Mouse (Mus musculus) gastrocnemius, adult 8-10 months (tissue): ENCODE measurements around the gene Arhgef3. TPM values are rescaled to one million over a fixed set of nuclear protein-coding genes. Genes with fewer than 3 reads are reported as not detected.
A peak's percentile ranks its signal among the peaks of the same experiment; 100 is the strongest.

ENCODE experiments used
- DNase-seq, 2 experiments: peaks; one replicate each; pipeline ENCODE4 v3.0.0; 2022; ENCODE audit warnings: low spot score in 2 of 2
- microRNA-seq: library from miRNA; unstranded; fragments of <30 nt; microRNA quantifications from one replicate; pipeline ENCODE4 v1.2.0, GENCODE M21; 2022
- total RNA-seq, 4 experiments: library from RNA; stranded (reverse); gene quantifications; 2 replicates each; pipeline ENCODE4 v1.2.4; 2022

Gene Arhgef3
- total RNA-seq, 4 experiments from 2014 or later: 9.4 to 30.0 (median 18.7) TPM

- DNase-seq: no peak
These were observed 290.8 kb downstream of the Arhgef3 start for GRCm38 (mm10) chr14:27405452-27405851.

DNA sequence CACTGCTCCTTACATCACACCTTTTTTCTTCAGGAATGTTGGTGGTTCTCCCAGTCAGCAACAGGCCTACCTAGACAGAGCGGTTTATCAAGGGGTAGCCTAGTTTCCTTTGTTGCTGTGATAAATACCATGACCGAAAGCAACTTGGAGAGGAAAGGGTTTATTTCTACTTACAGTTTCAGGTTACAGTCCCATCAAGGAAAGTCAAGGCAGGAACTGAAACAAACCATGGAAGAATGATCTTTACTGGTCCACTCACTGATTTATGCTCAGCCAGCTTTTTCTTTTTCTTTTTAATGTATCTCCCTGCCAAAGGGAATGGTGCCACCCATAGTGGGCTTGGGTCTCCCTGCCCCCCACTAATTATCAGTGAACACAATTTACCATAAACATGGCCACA is 291.2 kb downstream of the Arhgef3 start:
- DNase-seq: no peak

- DNase-seq: no peak
These were observed 293.5 kb downstream of the Arhgef3 start for GRCm38 (mm10) chr14:27408240-27408639.

- DNase-seq: no peak
These were observed 295.0 kb downstream of the Arhgef3 start for GRCm38 (mm10) chr14:27409662-27410061.

- no peak for DNase-seq
These were observed 296.8 kb downstream of the Arhgef3 start for GRCm38 (mm10) chr14:27411492-27411891.

GRCm38 (mm10) chr14:27412699-27413098 is 298.0 kb downstream of the Arhgef3 start:
- no peak for DNase-seq

- no peak for DNase-seq
These were observed 299.3 kb downstream of the Arhgef3 start for GRCm38 (mm10) chr14:27413961-27414360.

DNA sequence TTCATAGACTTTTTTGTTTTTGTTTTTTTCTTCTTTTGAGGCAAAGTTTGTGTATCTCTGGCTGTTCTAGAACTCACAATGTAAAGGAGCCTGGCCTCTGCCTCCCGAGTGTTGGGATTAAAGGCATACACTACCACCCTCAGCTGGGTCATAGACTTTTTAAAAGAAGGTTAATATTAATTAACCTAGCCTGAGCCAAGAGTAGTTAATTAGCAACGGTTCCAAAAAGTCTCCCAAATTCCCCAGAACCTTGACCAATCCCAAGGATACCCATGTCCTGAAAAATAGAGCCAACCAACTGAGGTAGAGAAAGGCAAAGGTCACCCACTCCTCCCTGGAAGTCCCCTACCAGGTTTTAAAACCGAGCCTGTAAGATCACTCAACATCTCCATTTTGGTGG is 306.1 kb downstream of the Arhgef3 start:
- no peak for DNase-seq

GRCm38 (mm10) chr14:27422301-27422700 is 307.6 kb downstream of the Arhgef3 start:
- DNase-seq: no peak

- peak; percentile 94 to 95 for DNase-seq
These were observed 313.9 kb downstream of the Arhgef3 start, which contains the start of gene Fam208a for GRCm38 (mm10) chr14:27428573-27428972. TSS of gene Fam208a (plus strand) at chr14:27428834.

- peak; percentile 56 to 76 for DNase-seq
These were observed 314.4 kb downstream of the Arhgef3 start for GRCm38 (mm10) chr14:27428973-27429711.

GRCm38 (mm10) chr14:27430280-27430679 is 315.6 kb downstream of the Arhgef3 start:
- no peak for DNase-seq

DNA sequence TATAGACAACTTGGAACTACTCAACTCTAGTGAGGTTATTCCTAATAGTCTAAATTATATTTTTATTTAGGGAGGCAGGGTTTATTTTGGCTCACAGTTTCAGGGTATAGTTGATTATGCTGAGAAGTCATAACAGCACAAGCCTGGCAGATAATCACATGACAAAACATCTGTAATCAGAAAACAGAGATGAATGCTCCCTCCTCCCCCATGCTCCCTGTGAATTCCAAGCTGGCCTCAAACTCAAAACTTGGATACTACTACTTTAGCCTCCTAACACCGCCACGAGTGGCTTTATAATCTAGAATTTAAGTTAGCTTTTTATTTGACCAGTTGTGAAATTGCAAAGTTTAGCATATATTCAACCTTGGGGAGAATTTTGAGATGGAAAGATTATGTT is 317.4 kb downstream of the Arhgef3 start:
- DNase-seq: no peak

- no peak for DNase-seq
These were observed 321.4 kb downstream of the Arhgef3 start for GRCm38 (mm10) chr14:27436116-27436515.

- DNase-seq: no peak
These were observed 322.1 kb downstream of the Arhgef3 start for GRCm38 (mm10) chr14:27436826-27437225.

- no peak for DNase-seq
These were observed 326.2 kb downstream of the Arhgef3 start for GRCm38 (mm10) chr14:27440921-27441320.

DNA sequence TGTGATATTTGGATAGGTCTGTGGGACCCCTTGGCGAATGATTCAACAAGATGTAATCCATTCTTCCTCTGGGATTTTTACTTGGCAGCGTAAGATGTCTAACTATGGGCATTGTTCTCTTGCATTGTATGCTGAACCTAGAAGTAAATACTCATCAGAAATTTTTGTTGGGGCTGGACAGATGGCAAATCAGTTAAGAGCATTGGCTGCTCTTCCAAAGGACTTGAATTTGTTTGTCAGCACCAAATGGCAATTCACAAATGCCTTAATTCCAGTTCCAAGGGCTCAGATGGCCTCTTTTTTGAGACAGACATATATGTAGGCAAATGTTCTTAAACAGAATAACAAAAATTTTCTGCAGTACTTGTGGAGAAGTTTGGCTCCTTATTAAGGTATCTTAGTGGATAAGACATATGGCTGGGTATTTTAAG is 330.2 kb downstream of the Arhgef3 start:
- DNase-seq: no peak

GRCm38 (mm10) chr14:27446963-27447362 is 332.3 kb downstream of the Arhgef3 start:
- DNase-seq: no peak

Small RNA genes within 50 kb of the gene (microRNA-seq; reads per million reads assigned to microRNA genes)
- gene Gm23633: not detected

Other genes starting within 250 kb of the Arhgef3 start
- gene Asb14, start 220.3 kb upstream of the Arhgef3 start, total RNA-seq: 100 to 1,000 TPM; 119 to 141 (median 124) TPM
- gene Appl1, start 143.7 kb upstream of the Arhgef3 start, total RNA-seq: 10 to 100 TPM; 13.5 to 22.0 (median 18.2) TPM
- gene Hesx1, start 120.5 kb upstream of the Arhgef3 start, total RNA-seq: not detected
- gene Il17rd, start 76.0 kb upstream of the Arhgef3 start, total RNA-seq: 1 to 10 TPM; 1.5 to 2.4 (median 1.6) TPM